Mouse (Mus musculus): ENCODE results near the gene Tas2r143.

- TF ChIP-seq CTCF (IDR thresholded peaks at IDR 0.05; ENCODE audit: low read depth), result no peak
- TF ChIP-seq EP300 (optimal IDR thresholded peaks at IDR 0.05), result no peak
Observed at GRCm38 (mm10) chr6:42351776-42352485, 48.1 kb upstream of the Tas2r143 start.
